Mouse (Mus musculus): ENCODE measurements around the gene 4921509C19Rik.

DNA sequence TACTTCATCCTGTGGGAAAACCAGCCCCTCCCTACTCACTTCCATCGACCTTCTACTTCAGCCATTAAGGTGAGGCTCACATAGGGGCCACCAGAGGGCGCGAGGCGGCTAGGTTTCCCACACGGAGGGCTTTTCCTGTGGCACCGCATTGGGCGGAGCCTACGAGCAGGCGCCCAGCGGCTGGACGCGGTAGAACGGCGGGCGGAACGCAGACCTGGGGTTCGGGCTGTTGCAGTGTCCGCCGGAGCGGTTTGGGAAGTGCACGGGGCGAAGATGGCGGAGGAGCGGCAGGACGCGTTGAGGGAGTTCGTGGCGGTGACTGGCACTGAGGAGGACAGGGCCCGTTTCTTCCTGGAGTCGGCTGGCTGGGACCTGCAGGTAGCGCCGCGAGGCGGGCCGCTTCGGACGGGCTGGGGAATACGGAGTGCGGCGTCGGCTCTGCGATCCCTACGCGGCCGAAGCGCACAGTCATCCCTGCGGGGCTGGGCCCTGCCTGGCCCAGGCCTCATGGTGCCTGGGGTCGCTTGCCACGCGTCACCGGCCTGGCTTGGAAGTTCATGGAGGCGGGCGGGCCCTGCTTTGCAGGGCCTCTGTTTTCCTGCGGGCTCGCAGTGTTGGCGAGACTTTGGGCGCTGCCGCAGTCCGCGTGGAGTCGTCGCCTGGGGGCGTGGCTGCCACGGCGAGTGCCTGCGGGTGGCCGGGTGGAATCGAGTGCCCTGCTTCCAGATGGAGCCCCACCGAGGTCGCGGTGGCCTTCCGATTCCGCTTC, 18.3 kb upstream of the 4921509C19Rik start, which contains the start of gene Nsfl1c:
- TF ChIP-seq CTCF (conservative IDR thresholded peaks at IDR 0.05; ENCODE audit: insufficient read depth, insufficient read length, low read depth, low read length) (peak; percentile 89), POLR2A (IDR thresholded peaks at IDR 0.05; ENCODE audit: low read depth, low read length) (peak; percentile 81)

All from kidney, adult 2 months (tissue).